In the genomic region with DNA sequence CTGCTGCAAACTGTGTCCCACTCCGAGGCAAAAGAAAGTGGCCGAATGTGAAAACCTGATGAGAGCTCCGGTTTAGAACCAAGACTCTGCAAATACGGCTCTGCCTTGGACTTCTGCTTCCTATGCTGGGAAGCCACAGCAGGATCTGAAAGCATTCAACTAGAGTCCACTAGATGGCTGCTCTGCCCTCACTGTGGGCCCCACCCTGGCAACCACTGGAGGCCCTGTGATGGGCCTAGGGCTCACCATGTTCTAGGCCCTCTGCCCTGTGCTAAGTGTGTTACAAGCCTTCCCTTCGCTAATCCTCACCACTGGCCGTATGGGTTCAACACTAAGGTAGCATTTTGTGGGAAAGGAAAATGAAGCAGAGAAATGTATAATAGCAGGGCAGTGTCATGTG, we compare ENCODE assay signal across 22 mouse cellular contexts. TPM values are rescaled to one million over a fixed set of nuclear protein-coding genes. Genes with fewer than 3 reads are reported as not detected.
DNase-seq lines count a peak whose midpoint lies in the region; ATAC-seq and TF ChIP-seq lines count a peak whose summit lies in the region.
"Had no signal": no experiment of that assay in that cellular context is flagged by ENCODE, and none has a peak within 500 bp of the region (broad histone marks: within the 10 kb centered on the region; RNA-seq: fewer than 3 reads in every experiment).

No protein-coding gene starts in this region.

- TF ChIP-seq EP300 in heart, postnatal 0 days (IDR thresholded peaks at IDR 0.05; ENCODE audit: low read depth) = no peak

- DNase-seq in heart, postnatal 0 days (ENCODE audit: low spot score) = no peak
- no peak for DNase-seq in heart, adult 18-20 months
- DNase-seq in adrenal gland, adult 18-20 months (ENCODE audit: low spot score in 2 of 2) = no peak
- DNase-seq in right cerebral cortex, postnatal 36 days (ENCODE audit: low spot score in 2 of 2) = no peak
- DNase-seq: adrenal gland, postnatal 25 days; B cell, adult 2 months; cerebellum, adult 9-10 months; gastrocnemius, postnatal 36 days; kidney, adult 11 months; kidney, postnatal 4 days; layer of hippocampus, postnatal 36 days; lung, adult 2 months; lung, postnatal 36 days; right cerebral cortex, postnatal 25 days; thymus, postnatal 4 days had no signal

- no peak overlapping the region for H3K4me3 ChIP-seq in heart, postnatal 0 days (ENCODE audit: low read depth, low read length)
- no peak overlapping the region for H3K4me3 ChIP-seq in brown adipose tissue, adult 24 weeks (ENCODE audit: insufficient read depth, low read depth, low read length)
- no peak overlapping the region for H3K4me3 ChIP-seq in intestine, embryonic 16.5 days (ENCODE audit: low read length)
- H3K4me3 ChIP-seq: hindbrain, embryonic 12.5 days; neural tube, embryonic 13.5 days had no signal

- peaks cover 20% of the 10 kb centered on the region; the same call in 1 of the 2 replicates for H3K36me3 ChIP-seq in heart, postnatal 0 days (replicated peaks; ENCODE audit: control insufficient read depth, insufficient read depth, low read length)
- peaks cover 10% of the 10 kb centered on the region; the same call in 1 of the 2 replicates for H3K36me3 ChIP-seq in intestine, embryonic 16.5 days (ENCODE audit: control insufficient read depth, insufficient read depth, low read length)
- H3K36me3 ChIP-seq: hindbrain, embryonic 12.5 days had no signal

- no peaks in the 10 kb centered on the region for H3K9me3 ChIP-seq in heart, postnatal 0 days (replicated peaks; ENCODE audit: control insufficient read depth, low read length)
- H3K9me3 ChIP-seq in intestine, embryonic 16.5 days (ENCODE audit: control insufficient read depth, low read length) = no peaks in the 10 kb centered on the region
- H3K9me3 ChIP-seq: hindbrain, embryonic 12.5 days; neural tube, embryonic 13.5 days had no signal

- H3K4me2 ChIP-seq in heart, postnatal 0 days (ENCODE audit: low read depth, low read length) = no peak overlapping the region
- H3K4me2 ChIP-seq in intestine, embryonic 16.5 days (ENCODE audit: low read depth, low read length) = no peak overlapping the region
- H3K4me2 ChIP-seq: hindbrain, embryonic 12.5 days; midbrain, embryonic 11.5 days; neural tube, embryonic 13.5 days had no signal

- no peaks in the 10 kb centered on the region for H3K27me3 ChIP-seq in heart, postnatal 0 days (ENCODE audit: control insufficient read depth, insufficient read depth, low read length)
- no peaks in the 10 kb centered on the region for H3K27me3 ChIP-seq in intestine, embryonic 16.5 days (replicated peaks; ENCODE audit: control insufficient read depth, insufficient read depth, low read length)
- H3K27me3 ChIP-seq: hindbrain, embryonic 12.5 days; neural tube, embryonic 13.5 days had no signal

- no peaks in the 10 kb centered on the region for H3K4me1 ChIP-seq in heart, postnatal 0 days (ENCODE audit: control insufficient read depth, insufficient read depth)
- H3K4me1 ChIP-seq in brown adipose tissue, adult 24 weeks (ENCODE audit: control insufficient read depth, insufficient read depth, insufficient read length, low read length) = no peaks in the 10 kb centered on the region
- no peaks in the 10 kb centered on the region; the same call in 1 of the 2 replicates for H3K4me1 ChIP-seq in intestine, embryonic 16.5 days (ENCODE audit: control insufficient read depth, insufficient read depth, low read length)
- H3K4me1 ChIP-seq: hindbrain, embryonic 12.5 days; neural tube, embryonic 13.5 days had no signal

- WGBS in heart, postnatal 0 days = 83% methylated on average over 6 of the region's 6 CpGs
- 91% methylated on average over 6 of the region's 6 CpGs for WGBS in intestine, embryonic 16.5 days

- no peak overlapping the region for H3K27ac ChIP-seq in heart, postnatal 0 days (ENCODE audit: low read depth)
- H3K27ac ChIP-seq in brown adipose tissue, adult 24 weeks (replicated peaks; ENCODE audit: low read depth, low read length) = 0 out of 2 replicates have a peak overlapping the region, but pooled peaks have one; percentile 5
- no peak overlapping the region for H3K27ac ChIP-seq in intestine, embryonic 16.5 days (ENCODE audit: low read length)
- H3K27ac ChIP-seq: hindbrain, embryonic 12.5 days; neural tube, embryonic 13.5 days had no signal

- peak; percentile 51; the same call in 1 of the 2 replicates for ATAC-seq in heart, postnatal 0 days (ENCODE audit: insufficient read depth, low read depth)
- peak; percentile 69; the same call in 1 of the 2 replicates for ATAC-seq in intestine, embryonic 16.5 days
- peak; percentile 56 for ATAC-seq in megakaryocyte progenitor cell, adult 5-6 weeks (replicated peaks; ENCODE audit: poor library complexity)
- ATAC-seq: forebrain, embryonic 14.5 days had no signal

- H3K9ac ChIP-seq in heart, postnatal 0 days (replicated peaks; ENCODE audit: low read depth, low read length) = no peak overlapping the region
- no peak overlapping the region for H3K9ac ChIP-seq in intestine, embryonic 16.5 days (ENCODE audit: low read depth, low read length)
- H3K9ac ChIP-seq: hindbrain, embryonic 12.5 days; neural tube, embryonic 13.5 days had no signal

- TF ChIP-seq CTCF in heart, postnatal 0 days (IDR thresholded peaks at IDR 0.05; ENCODE audit: low read depth) = peak; percentile 19; the same call in 1 of the 2 replicates

RNA-seq across cellular contexts. Expression of a gene that starts 20.2 kb away (rescaled TPM):
- 88.1 and 96.1 TPM in 2 replicates for total RNA-seq in heart, postnatal 0 days (2014; rRNA removed; ENCODE audit: low replicate concordance)
- polyA plus RNA-seq in heart, postnatal 0 days (2015; fragmentation: Nextera tagmentation; extraction: Ambion mirVana) = 39.5 and 40.7 TPM in 2 replicates
- total RNA-seq in heart, adult 18-20 months (2021) = 10 to 100 TPM; 29.4 to 32.8 TPM
- polyA plus RNA-seq in brown adipose tissue, adult 24 weeks (2012; ENCODE audit: insufficient read depth, insufficient read length, missing spikeins) = 8.8 and 10.1 TPM in 2 replicates
- polyA plus RNA-seq in intestine, embryonic 16.5 days (2015; fragmentation: Nextera tagmentation; extraction: Ambion mirVana) = 74.8 and 74.9 TPM in 2 replicates
- 72.1 and 97.3 TPM in 2 replicates for total RNA-seq in megakaryocyte progenitor cell, adult 5-6 weeks (2015)
- total RNA-seq in megakaryocyte progenitor cell, adult 5-6 weeks (2017) = 49.5 and 50.1 TPM in 2 replicates
- total RNA-seq in adrenal gland, adult 18-20 months (2021) = 10 to 100 TPM; 35.8 to 46.8 TPM
